Mouse (Mus musculus) splenic B cell, adult 2 months (primary cell): Measurements from ENCODE around the gene Dctn3.
"Not testable (repeated sequence)": the region's sequence is repeated elsewhere in the genome, so short reads cannot be mapped to it uniquely, and the experiment has no call there.

Experiments used
- DNase-seq: peaks from one replicate; pipeline ENCODE4 v3.0.0-alpha.2; 2011; ENCODE audit warnings: low read depth, low spot score
- H3K27me3 ChIP-seq: 2 replicates; pipeline ENCODE4 v1.6.1; 2012; ENCODE audit warnings: mild to moderate bottlenecking, low read length, moderate library complexity, mixed read lengths; ENCODE audit not compliant: control insufficient read depth, poor library complexity, insufficient read depth, severe bottlenecking
- H3K36me3 ChIP-seq: 2 replicates; pipeline ENCODE4 v1.6.1; 2012; ENCODE audit warnings: mild to moderate bottlenecking, low read length, moderate library complexity, mixed read lengths; ENCODE audit not compliant: control insufficient read depth, poor library complexity, insufficient read depth, severe bottlenecking

The Dctn3 gene

GRCm38 (mm10) chr4:41713197-41714067, 9.5 kb downstream of the Dctn3 start, which contains the start of gene Rpp25l:
Gene Rpp25l, minus strand, starts transcription at chr4:41713534.
- no peaks in the 10 kb centered on the region for H3K27me3 ChIP-seq
- peak; percentile 82 for DNase-seq
- peaks cover 3% of the 10 kb centered on the region; the same call in 1 of the 2 replicates for H3K36me3 ChIP-seq

DNA sequence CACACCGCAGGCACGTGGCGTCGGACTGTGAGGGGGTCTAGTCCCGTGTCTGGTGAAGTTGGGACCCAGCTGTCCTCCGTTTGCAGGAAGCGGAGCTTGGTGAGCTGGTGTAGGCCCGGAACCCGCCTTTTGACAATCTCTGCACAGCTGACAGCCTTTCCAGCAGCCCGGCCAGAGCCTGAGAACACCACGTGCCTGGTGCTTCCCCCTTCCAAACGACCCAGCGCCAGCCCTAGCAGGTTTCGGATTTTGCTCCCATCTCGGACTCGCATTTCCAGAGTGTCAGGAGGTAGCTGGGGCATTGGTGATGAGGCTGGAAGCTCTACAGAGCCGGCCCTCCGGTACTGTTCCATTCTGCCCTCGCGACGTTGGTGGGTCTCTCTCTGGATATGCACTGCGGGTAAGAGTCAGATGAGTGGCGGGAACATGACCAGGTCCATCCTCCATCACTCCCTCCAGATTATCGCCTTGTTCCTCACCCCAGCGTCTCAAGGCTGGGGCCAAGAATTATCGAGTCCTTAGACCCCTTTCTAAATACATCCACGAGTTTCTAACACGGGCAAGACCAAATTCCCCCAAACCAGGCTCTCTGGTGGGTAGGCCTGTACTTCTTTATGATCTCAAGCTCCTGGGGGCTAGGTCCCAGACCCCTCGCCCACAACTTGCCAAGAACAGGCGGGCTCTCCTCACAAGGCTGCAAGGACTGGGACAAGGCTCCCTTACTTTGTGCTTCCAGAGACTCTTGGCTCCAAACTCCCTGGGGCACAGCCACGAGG, 10.4 kb downstream of the Dctn3 start:
- H3K27me3 ChIP-seq: no peaks in the 10 kb centered on the region
- DNase-seq: no peak
- H3K36me3 ChIP-seq: peaks cover 2% of the 10 kb centered on the region; the same call in 1 of the 2 replicates

DNA sequence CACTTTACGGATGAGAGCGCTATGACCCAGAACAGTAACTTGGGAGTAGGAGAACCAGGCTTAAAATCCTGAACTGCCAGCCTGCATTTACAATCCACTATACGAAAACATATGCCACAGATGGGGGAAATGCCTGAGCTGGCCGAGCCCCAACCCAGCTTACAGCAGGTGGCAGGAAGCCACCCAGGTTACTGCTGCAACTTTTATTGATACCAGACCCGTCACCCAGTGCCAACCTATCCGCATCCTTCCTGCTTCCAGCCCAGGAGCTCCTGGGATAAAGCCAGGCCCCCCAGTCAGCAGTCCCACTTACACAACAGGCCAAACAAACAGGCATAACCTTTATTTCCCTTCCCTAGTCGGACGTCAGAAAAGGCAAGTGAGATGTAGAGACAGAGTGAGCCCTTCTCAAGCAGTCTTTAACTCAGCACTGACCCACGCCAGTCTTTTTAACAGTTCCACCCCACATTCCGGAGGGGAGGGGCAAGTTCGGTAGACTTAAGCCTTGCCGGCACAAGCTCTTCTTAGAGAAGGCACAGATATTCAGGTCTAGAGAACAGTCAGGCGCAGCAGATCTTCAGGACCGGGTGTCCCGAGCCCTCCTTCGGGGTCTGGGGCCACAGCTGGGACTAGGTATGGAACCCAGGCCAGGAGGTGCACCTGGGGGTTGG, 11.1 kb downstream of the Dctn3 start:
- no peaks in the 10 kb centered on the region; the same call in 1 of the 2 replicates for H3K36me3 ChIP-seq
- H3K27me3 ChIP-seq: no peaks in the 10 kb centered on the region
- DNase-seq: no peak

DNA sequence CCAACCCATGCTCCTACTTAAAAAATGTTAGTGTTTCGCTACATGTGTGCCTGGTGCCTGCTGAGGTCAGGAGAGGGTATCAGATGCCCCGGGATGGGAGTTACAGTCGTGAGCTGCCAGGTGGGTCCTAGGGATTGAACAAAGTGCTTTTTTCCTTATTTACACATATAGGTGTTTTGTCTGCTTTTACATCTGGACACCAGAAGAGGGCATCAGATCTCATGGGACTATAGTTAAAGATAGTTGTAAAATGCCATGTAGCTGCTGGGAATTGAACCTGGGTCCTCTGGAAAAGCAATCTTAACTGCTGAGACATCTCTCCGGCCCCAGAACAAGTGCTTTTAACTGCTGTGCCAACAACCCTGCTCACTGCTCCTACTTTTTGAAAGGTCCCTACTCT, 12.7 kb downstream of the Dctn3 start:
- Histone ChIP-seq H3K27me3 (no peaks in the 10 kb centered on the region), H3K36me3 (no peaks in the 10 kb centered on the region)
- DNase-seq: no peak

- DNase-seq: peak; percentile 76
- H3K27me3 ChIP-seq: no peaks in the 10 kb centered on the region
- no peaks in the 10 kb centered on the region for H3K36me3 ChIP-seq
These were observed 14.7 kb downstream of the Dctn3 start for GRCm38 (mm10) chr4:41708192-41708745.

GRCm38 (mm10) chr4:41707011-41707535, 15.9 kb downstream of the Dctn3 start:
- Histone ChIP-seq H3K27me3 (no peaks in the 10 kb centered on the region), H3K36me3 (no peaks in the 10 kb centered on the region)
- peak; percentile 85 for DNase-seq

DNA sequence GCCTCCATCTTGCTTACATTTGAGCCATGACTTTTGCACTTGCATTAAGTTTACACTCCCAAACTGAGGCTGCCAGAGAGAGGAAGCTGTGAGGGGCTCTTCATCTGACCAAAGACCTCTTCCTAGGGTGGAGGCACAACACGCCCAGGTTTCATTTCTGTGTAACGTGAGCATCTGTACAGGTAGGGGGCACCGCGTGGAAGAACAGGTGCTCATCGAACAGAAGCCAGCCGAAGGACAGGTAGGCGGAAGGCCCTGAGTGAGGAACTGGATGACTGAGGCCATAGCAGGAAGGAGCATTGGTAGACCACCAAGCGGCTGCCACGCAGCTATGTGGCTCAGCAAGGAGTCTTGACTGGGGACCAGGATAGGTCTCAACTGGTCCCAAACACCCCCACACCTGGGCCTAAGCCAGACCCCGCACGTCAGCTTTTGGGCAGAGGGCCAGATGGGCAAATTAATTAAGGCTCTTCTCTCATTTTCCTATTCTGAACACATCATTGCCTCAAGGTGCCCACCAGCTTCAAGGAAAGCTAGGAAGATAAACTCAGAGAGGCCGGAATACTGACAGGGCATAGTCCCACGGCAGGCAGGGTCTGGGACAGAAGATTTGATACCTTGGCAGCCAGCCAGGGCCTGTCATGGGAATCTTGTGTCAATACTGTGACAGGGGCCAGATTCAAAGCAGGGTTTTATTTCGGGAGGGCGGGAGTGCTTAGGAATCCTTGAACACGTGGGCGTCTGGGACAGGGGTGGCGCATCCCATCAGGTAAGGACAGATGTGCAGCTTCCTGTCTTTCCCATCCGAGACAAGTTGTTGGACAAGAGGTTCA, 16.8 kb downstream of the Dctn3 start:
- Histone ChIP-seq H3K36me3 (no peaks in the 10 kb centered on the region), H3K27me3 (no peaks in the 10 kb centered on the region)
- DNase-seq: no peak

DNA sequence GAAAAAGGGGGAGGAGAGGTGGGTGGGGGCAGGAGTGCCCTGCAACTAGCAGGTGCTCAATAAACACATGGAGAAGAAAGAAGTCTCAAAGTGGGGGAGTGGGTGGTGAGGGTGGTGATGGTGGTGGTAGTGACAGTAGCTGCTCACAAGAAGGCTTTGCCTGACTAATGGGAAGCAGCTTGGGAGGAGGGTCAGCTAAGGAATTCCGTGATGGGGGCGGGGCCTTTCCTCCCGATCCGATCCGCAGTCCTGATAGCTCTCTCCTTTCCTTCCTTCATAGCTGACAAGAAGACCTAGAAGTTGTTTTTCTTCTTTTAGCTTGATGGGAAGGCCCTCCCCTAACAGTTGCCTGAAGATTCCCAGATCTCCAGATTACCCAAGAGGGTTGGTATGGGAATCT, 18.3 kb downstream of the Dctn3 start:
- Histone ChIP-seq H3K27me3 (no peaks in the 10 kb centered on the region), H3K36me3 (no peaks in the 10 kb centered on the region)
- no peak for DNase-seq

DNA sequence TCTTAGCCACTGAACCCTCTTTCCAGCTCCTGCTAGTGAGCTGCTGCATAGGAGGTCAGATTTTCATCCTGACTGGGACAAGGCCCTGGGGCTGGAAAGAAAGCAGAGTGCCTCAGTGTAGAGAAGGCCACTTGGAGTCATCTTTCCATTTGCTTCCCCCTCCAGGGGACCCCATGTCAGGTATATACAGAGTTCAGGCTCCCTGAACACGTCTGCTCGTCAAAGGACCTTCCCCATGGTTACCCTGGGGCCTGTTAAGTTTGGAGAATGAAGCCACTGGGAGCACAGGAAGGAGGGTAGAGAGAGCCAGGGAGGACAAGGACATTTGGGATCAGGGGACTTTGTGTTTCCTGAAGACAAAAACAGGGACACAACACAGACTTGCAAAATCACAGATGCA, 20.7 kb downstream of the Dctn3 start:
- not testable (repeated sequence) for DNase-seq, H3K27me3 ChIP-seq, H3K36me3 ChIP-seq

GRCm38 (mm10) chr4:41700224-41700623, 22.7 kb downstream of the Dctn3 start:
- H3K36me3 ChIP-seq, H3K27me3 ChIP-seq, DNase-seq: not testable (repeated sequence)

DNA sequence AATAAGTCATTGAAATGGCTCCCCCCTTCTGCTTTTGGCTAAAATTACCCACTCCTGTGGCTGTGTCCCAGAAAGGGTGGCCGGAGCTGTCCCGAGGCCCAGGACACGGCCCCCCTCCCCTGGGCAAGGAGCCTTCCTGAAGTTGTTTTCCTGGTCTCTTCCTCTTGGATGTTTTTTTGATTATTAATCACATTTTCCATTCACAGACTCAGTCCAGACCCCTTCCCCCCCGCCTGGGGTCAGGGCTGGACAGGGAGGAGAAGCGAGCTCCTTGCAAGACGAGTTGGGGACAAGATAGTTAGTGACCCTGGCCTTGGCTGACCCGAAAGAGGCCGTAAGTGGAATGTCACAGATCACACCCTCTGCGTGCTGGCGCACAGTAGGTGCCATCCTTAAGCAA, 23.2 kb downstream of the Dctn3 start, which contains the start of gene Il11ra1:
Gene Il11ra1, plus strand, starts transcription at position 207 of the 400 bp plus-strand sequence.
- not testable (repeated sequence) for DNase-seq, H3K36me3 ChIP-seq, H3K27me3 ChIP-seq

DNA sequence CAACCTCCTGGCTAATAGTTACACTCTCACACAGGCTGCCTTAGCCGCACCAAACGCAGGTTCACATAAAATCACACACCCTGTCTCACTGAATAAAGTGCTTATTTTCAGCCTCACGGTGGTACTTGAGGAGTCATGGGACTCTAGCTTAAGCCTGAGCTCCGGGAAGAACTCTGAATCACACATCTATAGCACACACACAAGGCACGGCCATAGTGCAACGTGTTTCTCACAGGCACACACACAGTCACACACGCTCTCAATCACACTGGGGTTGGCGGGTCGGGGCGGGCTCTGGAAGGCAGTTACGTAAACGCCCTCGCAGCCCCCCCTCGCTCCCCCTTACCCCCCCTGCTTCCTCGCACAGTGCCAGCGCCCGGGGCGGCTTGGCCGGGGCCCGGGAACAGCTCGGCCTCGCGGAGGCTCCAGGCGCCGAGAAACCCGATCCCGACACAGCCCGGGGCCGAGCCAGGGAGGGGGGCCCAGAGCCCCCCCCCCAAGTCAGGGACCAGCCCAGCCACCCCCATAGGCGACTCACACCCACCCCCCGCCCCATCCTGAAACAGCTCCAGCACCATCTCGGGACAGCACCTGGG, 24.5 kb downstream of the Dctn3 start:
- not testable (repeated sequence) for H3K27me3 ChIP-seq, DNase-seq

More for the DNA sequence above, 24.5 kb downstream of the Dctn3 start:
- not testable (repeated sequence) for H3K36me3 ChIP-seq
